Mouse (Mus musculus) forebrain, embryonic 12.5 days (tissue): Measurements from ENCODE around the gene Gna14. TPM values are rescaled to one million over a fixed set of nuclear protein-coding genes. Genes with fewer than 3 reads are reported as not detected.

Experiments used
- ATAC-seq: fragments of 200-750 bp; cut with Nextera tagmentation; 2 replicates; pipeline ENCODE4 v1.8.0; 2017; ENCODE audit warnings: moderate TSS enrichment; ENCODE audit not compliant: low FRiP score
- H3K27ac ChIP-seq: fragments of 300-500 bp; sonication (generic); 2 replicates; pipeline ENCODE4 v1.5.1; 2016; ENCODE audit warnings: mild to moderate bottlenecking
- H3K27me3 ChIP-seq: fragments of 300-500 bp; sonication (generic); 2 replicates; pipeline ENCODE4 v1.6.1; 2016; ENCODE audit warnings: mild to moderate bottlenecking
- H3K36me3 ChIP-seq: fragments of 300-500 bp; sonication (generic); replicated peaks from 2 replicates; pipeline ENCODE4 v1.6.1; 2016; ENCODE audit warnings: mild to moderate bottlenecking
- H3K4me1 ChIP-seq: fragments of 300-500 bp; sonication (generic); 2 replicates; pipeline ENCODE4 v1.6.1; 2016
- H3K4me2 ChIP-seq: fragments of 300-500 bp; sonication (generic); 2 replicates; pipeline ENCODE4 v1.6.1; 2016; ENCODE audit warnings: mild to moderate bottlenecking, moderate library complexity
- H3K4me3 ChIP-seq: fragments of 300-500 bp; sonication (generic); replicated peaks from 2 replicates; pipeline ENCODE4 v1.5.1; 2016; ENCODE audit warnings: mild to moderate bottlenecking
- H3K9ac ChIP-seq: fragments of 300-500 bp; sonication (generic); 2 replicates; pipeline ENCODE4 v1.6.1; 2016; ENCODE audit warnings: mild to moderate bottlenecking
- H3K9me3 ChIP-seq: fragments of 300-500 bp; sonication (generic); 2 replicates; pipeline ENCODE4 v1.6.1; 2016
- WGBS: fragments of 180-500 bp; shearing (Covaris S2); methylation state at CpG from one replicate; pipeline ENCODE4 v1.1.7; 2016; 5-methylcytosine and 5-hydroxymethylcytosine counted together
- polyA plus RNA-seq: library from polyadenylated mRNA; unstranded; fragments of >200 nt; fragmentation: Nextera tagmentation; extraction: Ambion mirVana; gene quantifications from 2 replicates; pipeline ENCODE4 v1.2.1, GENCODE M21; 2016

Gna14 gene
- polyA plus RNA-seq, 1 experiment from 2014 or later: 1.3 TPM

DNA sequence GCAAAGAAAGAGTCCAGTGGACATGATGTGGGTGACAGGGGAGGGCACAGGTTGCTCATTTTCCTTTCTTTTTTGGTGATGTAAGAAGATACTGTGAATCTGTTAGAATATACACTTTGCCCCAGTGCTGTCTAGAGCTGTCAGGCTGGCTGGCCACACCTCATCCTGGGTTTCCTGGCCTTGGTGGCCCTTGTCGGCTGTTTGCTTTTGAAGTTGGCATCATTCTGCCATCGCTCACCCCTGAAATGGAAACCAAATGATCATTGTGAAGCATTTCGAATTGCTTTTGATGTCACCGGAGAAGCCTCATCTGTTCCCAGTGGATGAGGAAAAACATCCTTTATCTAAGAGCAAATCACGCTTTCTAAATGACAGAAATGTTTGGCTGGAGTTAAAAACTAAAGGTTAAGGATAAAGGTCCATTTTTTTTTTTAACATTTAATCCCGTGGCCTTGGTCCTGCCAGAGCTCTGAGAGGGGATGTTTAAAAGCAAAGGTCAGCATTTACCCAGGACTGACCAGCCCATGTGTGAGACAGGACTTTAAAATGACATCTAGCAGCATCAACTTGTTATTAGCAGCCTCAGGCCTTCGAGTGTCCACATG is 144.2 kb downstream of the Gna14 start:
- Histone ChIP-seq H3K4me1 (no peaks in the 10 kb centered on the region), H3K4me3 (no peak overlapping the region), H3K27ac (no peak overlapping the region), H3K4me2 (no peak overlapping the region), H3K9me3 (no peaks in the 10 kb centered on the region), H3K9ac (no peak overlapping the region), H3K27me3 (no peaks in the 10 kb centered on the region), H3K36me3 (no peaks in the 10 kb centered on the region)
- 84% methylated on average over 7 of the region's 7 CpGs for WGBS
- ATAC-seq: no peak

DNA sequence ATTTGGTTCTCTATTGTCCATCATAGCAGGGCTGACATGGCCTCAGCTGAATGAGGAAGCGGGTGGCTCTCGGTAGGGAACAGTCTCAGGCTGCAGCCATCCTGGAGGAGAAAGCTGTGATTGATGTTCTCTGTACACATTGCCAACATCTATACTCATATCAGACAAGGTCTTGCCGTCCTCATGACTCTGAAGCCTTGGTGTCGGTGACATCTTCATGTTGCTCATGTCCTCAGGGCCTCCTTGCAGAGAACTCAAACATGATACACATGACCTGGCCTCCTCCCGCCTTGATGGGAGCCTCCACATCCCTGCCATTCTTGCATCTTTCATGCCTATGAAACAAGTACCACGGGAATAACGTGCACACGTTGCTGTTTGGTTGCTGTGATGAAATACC is 144.9 kb downstream of the Gna14 start:
- no peak for ATAC-seq
- H3K4me3 ChIP-seq: no peak overlapping the region
- H3K36me3 ChIP-seq: no peaks in the 10 kb centered on the region
- no peaks in the 10 kb centered on the region for H3K9me3 ChIP-seq
- 92% methylated on average over 8 of the region's 8 CpGs for WGBS
- H3K4me2 ChIP-seq: no peak overlapping the region
- no peaks in the 10 kb centered on the region for H3K27me3 ChIP-seq
- no peak overlapping the region for H3K9ac ChIP-seq
- H3K27ac ChIP-seq: no peak overlapping the region
- no peaks in the 10 kb centered on the region for H3K4me1 ChIP-seq

- H3K4me3 ChIP-seq: no peak overlapping the region
- no peaks in the 10 kb centered on the region for H3K36me3 ChIP-seq
- H3K9me3 ChIP-seq: no peaks in the 10 kb centered on the region
- ATAC-seq: no peak
- no peaks in the 10 kb centered on the region for H3K4me1 ChIP-seq
- H3K4me2 ChIP-seq: no peak overlapping the region
- 86% methylated on average over 7 of the region's 7 CpGs for WGBS
- H3K27ac ChIP-seq: no peak overlapping the region
- no peaks in the 10 kb centered on the region for H3K27me3 ChIP-seq
- no peak overlapping the region for H3K9ac ChIP-seq
These were observed 149.0 kb downstream of the Gna14 start for GRCm38 (mm10) chr19:16584546-16584945.

DNA sequence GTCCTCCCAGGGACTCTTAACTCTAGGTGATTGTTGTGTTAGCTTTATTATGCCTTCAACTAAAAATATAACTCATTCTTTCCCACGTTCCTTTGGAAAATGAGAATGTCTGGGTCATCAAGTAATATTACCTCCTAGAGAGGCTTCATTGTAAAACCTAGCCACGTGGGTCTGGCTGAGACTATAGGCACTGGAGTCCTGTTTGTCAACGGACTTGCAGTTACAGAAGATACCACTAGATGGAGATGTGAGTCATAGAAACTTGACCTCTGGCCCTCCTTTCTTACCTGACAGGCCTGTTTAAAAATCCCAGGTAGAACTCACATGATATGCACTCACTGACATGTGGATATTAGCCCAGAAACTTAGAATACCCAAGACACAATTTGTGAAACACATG is 149.8 kb downstream of the Gna14 start:
- Histone ChIP-seq H3K4me2 (no peak overlapping the region), H3K9me3 (no peaks in the 10 kb centered on the region), H3K9ac (no peak overlapping the region), H3K27ac (no peak overlapping the region), H3K4me1 (no peaks in the 10 kb centered on the region), H3K27me3 (no peaks in the 10 kb centered on the region), H3K4me3 (no peak overlapping the region), H3K36me3 (no peaks in the 10 kb centered on the region)
- ATAC-seq: no peak
- WGBS: 7% methylated on average over 3 of the region's 3 CpGs

DNA sequence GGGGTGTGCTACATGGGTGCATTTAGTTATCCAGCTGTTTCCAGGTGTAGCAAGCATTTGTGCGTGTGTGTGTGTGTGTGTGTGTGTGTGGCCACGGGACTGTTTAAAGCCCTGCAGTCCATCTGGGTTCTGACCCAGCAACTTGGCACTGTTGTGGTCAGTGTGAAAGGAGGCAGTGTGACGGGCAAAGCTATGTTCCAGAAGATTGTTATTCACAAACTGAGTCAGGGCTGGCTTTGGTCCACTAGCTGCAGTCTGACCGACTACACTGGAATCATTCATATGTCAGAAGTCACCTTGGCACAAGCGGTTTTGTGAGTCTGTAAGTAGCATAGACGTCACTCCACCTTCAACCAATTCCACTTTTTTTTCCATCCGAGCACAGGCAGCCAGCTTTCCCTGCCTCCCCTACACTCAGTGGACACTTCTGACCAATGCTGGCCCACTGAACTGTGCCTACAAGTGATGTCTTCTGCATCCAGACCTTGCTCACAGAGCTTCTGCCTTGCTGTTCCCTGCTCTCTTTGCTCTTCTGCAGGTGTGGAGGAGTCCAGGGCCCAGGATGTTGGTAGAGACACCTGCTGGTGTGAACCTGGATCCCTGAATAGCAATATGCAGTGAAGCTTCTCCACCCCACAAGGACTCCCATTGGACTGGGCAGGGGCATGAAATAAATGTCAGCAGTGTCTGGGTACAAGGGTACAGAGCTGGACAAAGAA is 157.9 kb downstream of the Gna14 start:
- Histone ChIP-seq H3K4me1 (no peaks in the 10 kb centered on the region), H3K9ac (no peak overlapping the region), H3K27ac (no peak overlapping the region), H3K4me3 (no peak overlapping the region), H3K4me2 (no peak overlapping the region), H3K27me3 (peaks cover 4% of the 10 kb centered on the region; the same call in 1 of the 2 replicates), H3K36me3 (no peaks in the 10 kb centered on the region), H3K9me3 (no peaks in the 10 kb centered on the region)
- no peak for ATAC-seq
- 86% methylated on average over 7 of the region's 7 CpGs for WGBS

DNA sequence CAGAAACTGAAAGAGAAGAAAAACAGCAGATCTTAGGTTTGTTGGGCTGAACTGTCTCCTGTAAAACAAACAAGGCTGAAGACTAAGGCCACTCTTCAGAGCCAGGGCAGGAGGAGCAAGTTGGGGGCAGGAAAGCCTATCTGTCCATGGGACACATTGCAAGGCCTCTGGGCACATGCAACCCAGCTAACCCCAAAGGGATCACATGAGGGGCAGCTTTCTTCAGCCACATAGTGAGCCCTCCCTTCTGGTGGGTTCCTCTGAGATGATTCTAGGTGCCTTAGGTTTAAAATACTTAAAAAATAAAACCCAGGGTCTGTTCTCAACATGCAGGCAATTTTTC is 158.4 kb downstream of the Gna14 start:
- Histone ChIP-seq H3K4me3 (no peak overlapping the region), H3K27ac (no peak overlapping the region), H3K4me2 (no peak overlapping the region), H3K36me3 (no peaks in the 10 kb centered on the region), H3K27me3 (peaks cover 8% of the 10 kb centered on the region; the same call in 1 of the 2 replicates), H3K9ac (no peak overlapping the region), H3K4me1 (peaks cover 5% of the 10 kb centered on the region), H3K9me3 (no peaks in the 10 kb centered on the region)
- no peak for ATAC-seq

DNA sequence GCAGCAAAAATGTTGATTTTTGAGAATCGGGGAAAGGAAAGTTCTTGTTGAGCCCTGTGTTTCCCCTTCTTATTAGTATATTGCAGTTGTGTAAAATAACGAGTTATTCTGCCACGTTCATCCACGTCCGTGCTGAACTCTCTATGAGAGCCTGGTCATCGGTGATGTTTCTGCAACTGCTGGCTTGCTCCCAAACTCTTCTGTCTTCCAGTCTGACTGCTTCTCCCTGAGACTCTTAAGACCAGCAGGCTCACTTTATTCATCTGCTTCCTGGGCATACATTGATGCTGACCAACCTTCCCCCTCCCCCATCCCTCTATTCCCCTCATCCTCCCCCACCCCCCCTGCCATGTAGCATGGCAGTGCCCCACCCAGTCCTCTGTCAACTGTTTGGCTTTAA is 161.7 kb downstream of the Gna14 start:
- ATAC-seq: no peak
- no peak overlapping the region for H3K4me3 ChIP-seq
- H3K36me3 ChIP-seq: no peaks in the 10 kb centered on the region
- H3K9me3 ChIP-seq: no peaks in the 10 kb centered on the region
- H3K4me2 ChIP-seq: no peak overlapping the region
- H3K27me3 ChIP-seq: peaks cover 8% of the 10 kb centered on the region; the same call in 1 of the 2 replicates
- peaks cover 7% of the 10 kb centered on the region for H3K4me1 ChIP-seq
- WGBS: 80% methylated on average over 6 of the region's 6 CpGs
- H3K27ac ChIP-seq: no peak overlapping the region
- no peak overlapping the region for H3K9ac ChIP-seq

- Histone ChIP-seq H3K36me3 (no peaks in the 10 kb centered on the region), H3K9me3 (no peaks in the 10 kb centered on the region), H3K4me1 (peaks cover 7% of the 10 kb centered on the region), H3K4me3 (no peak overlapping the region), H3K9ac (no peak overlapping the region), H3K27me3 (peaks cover 8% of the 10 kb centered on the region; the same call in 1 of the 2 replicates), H3K27ac (no peak overlapping the region), H3K4me2 (no peak overlapping the region)
- WGBS: 53% methylated on average over 11 of the region's 11 CpGs
- ATAC-seq: peak; percentile 73
These were observed 163.2 kb downstream of the Gna14 start for GRCm38 (mm10) chr19:16598653-16599297.

DNA sequence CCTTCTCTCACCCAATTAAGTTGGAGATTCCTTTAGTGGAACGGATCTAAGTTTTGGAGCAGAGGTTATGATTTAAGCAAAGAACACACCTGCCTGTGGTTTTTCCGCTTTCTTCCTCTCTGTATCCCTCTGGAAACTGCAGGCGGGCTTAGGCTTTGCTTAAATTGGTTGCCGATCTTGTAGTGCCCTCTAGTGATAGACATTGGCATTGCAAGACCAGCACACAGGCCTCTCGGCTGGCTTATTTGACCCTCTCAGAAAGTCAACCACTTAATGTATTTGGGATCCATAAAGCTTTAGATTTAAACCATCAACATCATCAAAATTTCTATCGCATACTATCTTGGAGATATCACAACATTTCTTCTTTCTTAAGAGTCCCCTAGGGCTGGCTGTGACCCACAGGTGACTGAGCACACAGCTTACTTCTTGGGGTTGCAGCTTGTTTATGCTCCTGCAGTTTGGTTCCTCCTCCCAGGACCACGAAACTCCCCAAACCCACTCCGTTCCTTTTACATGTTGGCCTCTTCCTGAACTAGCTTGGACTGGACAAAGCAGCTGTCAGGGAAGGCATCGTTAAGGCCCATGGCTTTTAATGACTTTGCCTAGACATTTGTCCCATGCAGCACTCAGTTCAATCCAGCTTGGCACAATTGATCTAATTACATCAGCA is 163.9 kb downstream of the Gna14 start:
- H3K4me3 ChIP-seq: no peak overlapping the region
- 9% methylated on average over 9 of the region's 9 CpGs for WGBS
- no peak overlapping the region for H3K4me2 ChIP-seq
- H3K27ac ChIP-seq: no peak overlapping the region
- ATAC-seq: peak; percentile 76; the same call in 1 of the 2 replicates
- peaks cover 7% of the 10 kb centered on the region for H3K4me1 ChIP-seq
- H3K9me3 ChIP-seq: no peaks in the 10 kb centered on the region
- H3K27me3 ChIP-seq: peaks cover 8% of the 10 kb centered on the region; the same call in 1 of the 2 replicates
- no peaks in the 10 kb centered on the region for H3K36me3 ChIP-seq
- H3K9ac ChIP-seq: no peak overlapping the region

- Histone ChIP-seq H3K9me3 (no peaks in the 10 kb centered on the region), H3K9ac (no peak overlapping the region), H3K36me3 (no peaks in the 10 kb centered on the region), H3K4me3 (no peak overlapping the region), H3K27ac (no peak overlapping the region), H3K27me3 (peaks cover 8% of the 10 kb centered on the region; the same call in 1 of the 2 replicates), H3K4me1 (peaks cover 7% of the 10 kb centered on the region), H3K4me2 (no peak overlapping the region)
- ATAC-seq: no peak
- WGBS: 89% methylated on average over 8 of the region's 8 CpGs
These were observed 166.5 kb downstream of the Gna14 start for GRCm38 (mm10) chr19:16602026-16602425.

DNA sequence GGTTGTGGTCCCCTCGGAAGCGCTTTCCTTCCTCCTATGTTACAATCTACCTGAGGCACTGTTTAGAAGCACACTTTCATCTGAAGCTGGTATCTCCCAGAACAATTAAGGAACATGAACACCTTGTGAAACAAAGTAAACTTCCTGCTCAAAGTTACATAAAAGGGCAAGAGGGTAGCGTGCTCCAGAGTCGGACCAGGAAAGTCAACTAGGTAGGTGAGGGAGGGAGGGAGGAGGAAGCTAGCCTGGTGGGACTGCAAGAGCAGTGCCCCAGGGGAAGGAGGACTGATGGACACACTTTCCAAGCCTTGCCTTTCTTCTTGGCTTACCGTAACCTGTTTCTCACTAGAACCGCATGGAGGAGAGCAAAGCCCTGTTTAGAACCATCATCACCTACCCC is 172.1 kb downstream of the Gna14 start:
- WGBS: 92% methylated on average over 6 of the region's 6 CpGs
- H3K4me2 ChIP-seq: no peak overlapping the region
- no peak overlapping the region for H3K27ac ChIP-seq
- no peaks in the 10 kb centered on the region for H3K27me3 ChIP-seq
- no peaks in the 10 kb centered on the region for H3K9me3 ChIP-seq
- no peak overlapping the region for H3K9ac ChIP-seq
- H3K4me3 ChIP-seq: no peak overlapping the region
- H3K36me3 ChIP-seq: no peaks in the 10 kb centered on the region
- H3K4me1 ChIP-seq: no peaks in the 10 kb centered on the region
- no peak for ATAC-seq

DNA sequence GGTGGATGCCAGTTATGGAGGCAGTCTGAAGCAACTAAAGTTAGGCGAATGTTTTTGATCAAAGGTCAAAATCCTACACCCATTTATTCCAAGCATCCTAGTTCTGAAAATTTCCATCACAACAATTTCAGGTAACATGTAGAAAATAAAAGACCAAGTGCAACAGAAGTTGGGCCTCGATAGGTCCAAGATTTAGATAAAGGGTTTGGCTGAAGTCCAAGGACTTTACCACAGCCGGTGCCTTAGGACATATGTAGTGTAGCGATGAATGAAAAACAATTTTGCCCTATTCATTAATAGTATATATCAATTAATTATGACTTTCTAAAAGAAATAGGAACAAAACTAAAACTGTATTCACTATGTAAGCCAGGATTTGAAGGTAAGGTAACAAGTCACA is 187.6 kb downstream of the Gna14 start:
- Histone ChIP-seq H3K27ac (no peak overlapping the region), H3K27me3 (no peaks in the 10 kb centered on the region), H3K9me3 (no peaks in the 10 kb centered on the region), H3K4me3 (no peak overlapping the region), H3K36me3 (no peaks in the 10 kb centered on the region), H3K9ac (no peak overlapping the region), H3K4me2 (no peak overlapping the region), H3K4me1 (peaks cover 7% of the 10 kb centered on the region)
- ATAC-seq: no peak
- WGBS: 83% methylated on average over 4 of the region's 4 CpGs
